Mouse (Mus musculus) liver, adult 2 months (tissue): Measurements from ENCODE around the gene Bsx.

Source experiments
- CTCF ChIP-seq: fragments of 200-500 bp; IDR thresholded peaks from 2 replicates; pipeline ENCODE4 v1.5.1; 2011; ENCODE audit warnings: low read depth, low read length, control low read depth
- POLR2A ChIP-seq: fragments of 200-500 bp; IDR thresholded peaks from 2 replicates; pipeline ENCODE4 v1.6.1; 2011; ENCODE audit warnings: low read length, control low read depth; ENCODE audit not compliant: insufficient read depth; ENCODE audit errors: extremely low read depth

GRCm38 (mm10) chr9:40870331-40870730, 3.6 kb upstream of the Bsx start:
- TF ChIP-seq CTCF (no peak), POLR2A (no peak)
